Comparison of ENCODE assay signal across 13 mouse cellular contexts in the genomic region with DNA sequence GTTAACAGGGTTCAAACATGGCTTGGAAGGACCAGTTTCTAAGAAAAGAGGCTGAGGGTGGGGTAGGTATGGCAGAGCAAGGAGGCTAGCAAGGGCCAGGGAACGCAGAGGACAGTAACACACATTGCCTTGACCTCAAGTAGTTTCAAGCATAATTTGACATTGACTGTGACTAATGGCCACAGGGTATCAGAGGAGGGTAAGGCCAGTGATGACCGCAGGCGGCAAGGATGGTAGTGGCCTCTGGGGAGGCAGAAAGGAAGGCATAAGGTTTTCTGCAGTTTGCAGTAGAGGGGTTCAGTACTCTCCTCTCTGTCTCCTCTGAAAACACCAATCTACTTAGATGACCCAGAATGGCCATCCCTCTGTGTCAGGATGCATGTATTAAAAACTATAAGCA.
"Had no signal": no experiment of that assay in that cellular context is flagged by ENCODE, and none has a peak within 500 bp of the region (broad histone marks: within the 10 kb centered on the region; RNA-seq: fewer than 3 reads in every experiment).

No protein-coding gene starts in this region.

- H3K27ac ChIP-seq: liver, embryonic 12.5 days; neural tube, embryonic 15.5 days had no signal

- H3K27me3 ChIP-seq: liver, embryonic 12.5 days; neural tube, embryonic 15.5 days had no signal

- H3K4me2 ChIP-seq: limb, embryonic 13.5 days; liver, embryonic 12.5 days; neural tube, embryonic 15.5 days had no signal

- H3K36me3 ChIP-seq: limb, embryonic 13.5 days; liver, embryonic 12.5 days; midbrain, embryonic 10.5 days; neural tube, embryonic 15.5 days had no signal

- DNase-seq: kidney, postnatal 14 days; lung, postnatal 4 days; midbrain, embryonic 14.5 days; right cerebral cortex, adult 18-20 months; right cerebral cortex, postnatal 25 days; thymus, adult 2 months; thymus, postnatal 25 days had no signal

- H3K9me3 ChIP-seq: liver, embryonic 12.5 days; midbrain, embryonic 10.5 days; neural tube, embryonic 15.5 days had no signal

- H3K4me1 ChIP-seq: liver, embryonic 12.5 days had no signal

- ATAC-seq: liver, embryonic 12.5 days had no signal

- H3K9ac ChIP-seq: limb, embryonic 13.5 days; liver, embryonic 12.5 days; lung, embryonic 14.5 days; neural tube, embryonic 15.5 days had no signal

- H3K4me3 ChIP-seq: limb, embryonic 13.5 days; liver, embryonic 12.5 days; midbrain, embryonic 10.5 days; myocyte; neural tube, embryonic 15.5 days had no signal
